Mouse (Mus musculus): ENCODE data around the gene C1ql3.
A peak's percentile ranks its signal among the peaks of the same experiment; 100 is the strongest.

Gene C1ql3

GRCm38 (mm10) chr2:13011472-13011871 is at the start of gene C1ql3:
C1ql3 (minus strand) TSS chr2:13011806.
- DNase-seq, result no peak

GRCm38 (mm10) chr2:13060426-13061170 is 49.0 kb upstream of the C1ql3 start:
- DNase-seq, result no peak

- no peak for DNase-seq
These were observed 37.0 kb upstream of the C1ql3 start for GRCm38 (mm10) chr2:13048649-13049048.

- DNase-seq, result no peak
These were observed 32.9 kb upstream of the C1ql3 start for GRCm38 (mm10) chr2:13044555-13044954.

GRCm38 (mm10) chr2:13039785-13040184 is 28.2 kb upstream of the C1ql3 start:
- DNase-seq, result no peak

- no peak for DNase-seq
These were observed 27.2 kb upstream of the C1ql3 start for GRCm38 (mm10) chr2:13038772-13039171.

- DNase-seq, result no peak
These were observed 7.3 kb upstream of the C1ql3 start for GRCm38 (mm10) chr2:13018861-13019260.

GRCm38 (mm10) chr2:13018382-13018781 is 6.8 kb upstream of the C1ql3 start:
- no peak for DNase-seq

GRCm38 (mm10) chr2:13011973-13012372 is 367 bp upstream of the C1ql3 start:
- DNase-seq, result no peak

GRCm38 (mm10) chr2:13010460-13011341 is 905 bp downstream of the C1ql3 start:
- peak; percentile 6 to 33 for DNase-seq

- peak in 1 of 2 experiments; percentile 10 for DNase-seq
These were observed 1.6 kb downstream of the C1ql3 start for GRCm38 (mm10) chr2:13010030-13010459.

- DNase-seq, result peak in 1 of 2 experiments; percentile 17
These were observed 2.2 kb downstream of the C1ql3 start for GRCm38 (mm10) chr2:13009261-13009972.

- no peak for DNase-seq
These were observed 3.2 kb downstream of the C1ql3 start for GRCm38 (mm10) chr2:13008433-13008832.

GRCm38 (mm10) chr2:13000026-13000425 is 11.6 kb downstream of the C1ql3 start:
- no peak for DNase-seq

GRCm38 (mm10) chr2:12984901-12985732 is 26.5 kb downstream of the C1ql3 start:
- DNase-seq, result no peak

GRCm38 (mm10) chr2:12978771-12979170 is 32.8 kb downstream of the C1ql3 start:
- DNase-seq, result no peak

- DNase-seq, result no peak
These were observed 34.2 kb downstream of the C1ql3 start for GRCm38 (mm10) chr2:12977367-12977766.

GRCm38 (mm10) chr2:12973752-12974151 is 37.9 kb downstream of the C1ql3 start:
- DNase-seq, result no peak

- DNase-seq, result no peak
These were observed 41.4 kb downstream of the C1ql3 start for GRCm38 (mm10) chr2:12970049-12970724.

- no peak for DNase-seq
These were observed 54.7 kb downstream of the C1ql3 start for GRCm38 (mm10) chr2:12956703-12957424.

All from kidney, adult 8-10 months (tissue).